Mouse (Mus musculus): ENCODE measurements around the gene S100a13. TPM values are rescaled to one million over a fixed set of nuclear protein-coding genes. Genes with fewer than 3 reads are reported as not detected.

Gene S100a13
- total and polyA plus RNA-seq, 2 experiments from 2014 or later, result 86.2 to 146 TPM

GRCm38 (mm10) chr3:90497597-90497996, 16.6 kb upstream of the S100a13 start:
- ATAC-seq (ENCODE audit: insufficient read depth, low read depth) (no peak), DNase-seq (ENCODE audit: low spot score) (no peak)
- Histone ChIP-seq H3K36me3 (replicated peaks; ENCODE audit: control insufficient read depth, insufficient read depth, low read length) (peaks cover 67% of the 10 kb centered on the region), H3K4me1 (ENCODE audit: control insufficient read depth, insufficient read depth) (no peaks in the 10 kb centered on the region), H3K4me3 (ENCODE audit: low read depth, low read length) (no peak overlapping the region), H3K4me2 (ENCODE audit: low read depth, low read length) (no peak overlapping the region), H3K27ac (ENCODE audit: low read depth) (no peak overlapping the region), H3K27me3 (ENCODE audit: control insufficient read depth, insufficient read depth, low read length) (no peaks in the 10 kb centered on the region), H3K9ac (replicated peaks; ENCODE audit: low read depth, low read length) (no peak overlapping the region), H3K9me3 (replicated peaks; ENCODE audit: control insufficient read depth, low read length) (no peaks in the 10 kb centered on the region)
- TF ChIP-seq EP300 (IDR thresholded peaks at IDR 0.05; ENCODE audit: low read depth) (no peak), CTCF (IDR thresholded peaks at IDR 0.05; ENCODE audit: low read depth) (no peak)

GRCm38 (mm10) chr3:90503444-90503843, 10.8 kb upstream of the S100a13 start:
- no peak for TF ChIP-seq EP300 (IDR thresholded peaks at IDR 0.05; ENCODE audit: low read depth)
- TF ChIP-seq CTCF (IDR thresholded peaks at IDR 0.05; ENCODE audit: low read depth), result no peak
- Histone ChIP-seq H3K9ac (replicated peaks; ENCODE audit: low read depth, low read length) (no peak overlapping the region), H3K27me3 (ENCODE audit: control insufficient read depth, insufficient read depth, low read length) (no peaks in the 10 kb centered on the region), H3K27ac (ENCODE audit: low read depth) (no peak overlapping the region), H3K4me2 (ENCODE audit: low read depth, low read length) (no peak overlapping the region), H3K4me1 (ENCODE audit: control insufficient read depth, insufficient read depth) (peaks cover 11% of the 10 kb centered on the region), H3K9me3 (replicated peaks; ENCODE audit: control insufficient read depth, low read length) (no peaks in the 10 kb centered on the region), H3K4me3 (ENCODE audit: low read depth, low read length) (no peak overlapping the region), H3K36me3 (replicated peaks; ENCODE audit: control insufficient read depth, insufficient read depth, low read length) (peaks cover 83% of the 10 kb centered on the region)
- ATAC-seq (ENCODE audit: insufficient read depth, low read depth), result no peak
- no peak for DNase-seq (ENCODE audit: low spot score)
- 84% methylated on average over 4 of the region's 4 CpGs for WGBS

- Histone ChIP-seq H3K4me1 (ENCODE audit: control insufficient read depth, insufficient read depth) (peaks cover 11% of the 10 kb centered on the region), H3K4me2 (ENCODE audit: low read depth, low read length) (no peak overlapping the region), H3K27ac (ENCODE audit: low read depth) (no peak overlapping the region), H3K9ac (replicated peaks; ENCODE audit: low read depth, low read length) (no peak overlapping the region), H3K9me3 (replicated peaks; ENCODE audit: control insufficient read depth, low read length) (no peaks in the 10 kb centered on the region), H3K27me3 (ENCODE audit: control insufficient read depth, insufficient read depth, low read length) (no peaks in the 10 kb centered on the region), H3K4me3 (ENCODE audit: low read depth, low read length) (no peak overlapping the region), H3K36me3 (replicated peaks; ENCODE audit: control insufficient read depth, insufficient read depth, low read length) (peaks cover 67% of the 10 kb centered on the region)
- TF ChIP-seq CTCF (IDR thresholded peaks at IDR 0.05; ENCODE audit: low read depth) (no peak), EP300 (IDR thresholded peaks at IDR 0.05; ENCODE audit: low read depth) (no peak)
- 88% methylated on average over 5 of the region's 5 CpGs for WGBS
- no peak for DNase-seq (ENCODE audit: low spot score)
- no peak for ATAC-seq (ENCODE audit: insufficient read depth, low read depth)
Measured at GRCm38 (mm10) chr3:90505216-90505615, 9.0 kb upstream of the S100a13 start.

- 50% methylated on average over 3 of the region's 3 CpGs for WGBS
- ATAC-seq (ENCODE audit: insufficient read depth, low read depth) (no peak), DNase-seq (ENCODE audit: low spot score) (no peak)
- Histone ChIP-seq H3K36me3 (replicated peaks; ENCODE audit: control insufficient read depth, insufficient read depth, low read length) (peaks cover 59% of the 10 kb centered on the region), H3K27ac (ENCODE audit: low read depth) (no peak overlapping the region), H3K27me3 (ENCODE audit: control insufficient read depth, insufficient read depth, low read length) (no peaks in the 10 kb centered on the region), H3K9me3 (replicated peaks; ENCODE audit: control insufficient read depth, low read length) (no peaks in the 10 kb centered on the region), H3K9ac (replicated peaks; ENCODE audit: low read depth, low read length) (no peak overlapping the region), H3K4me2 (ENCODE audit: low read depth, low read length) (no peak overlapping the region), H3K4me1 (ENCODE audit: control insufficient read depth, insufficient read depth) (peaks cover 11% of the 10 kb centered on the region), H3K4me3 (ENCODE audit: low read depth, low read length) (no peak overlapping the region)
- TF ChIP-seq CTCF (IDR thresholded peaks at IDR 0.05; ENCODE audit: low read depth) (no peak), EP300 (IDR thresholded peaks at IDR 0.05; ENCODE audit: low read depth) (no peak)
Measured at GRCm38 (mm10) chr3:90506362-90506761, 7.9 kb upstream of the S100a13 start.

- ATAC-seq (ENCODE audit: insufficient read depth, low read depth), result no peak
- peaks cover 39% of the 10 kb centered on the region for H3K36me3 ChIP-seq (replicated peaks; ENCODE audit: control insufficient read depth, insufficient read depth, low read length)
- H3K27ac ChIP-seq (ENCODE audit: low read depth), result peak overlapping the region; percentile 97
- no peak for DNase-seq (ENCODE audit: low spot score)
- WGBS, result 2% methylated on average over 20 of the region's 20 CpGs
- no peaks in the 10 kb centered on the region for H3K27me3 ChIP-seq (ENCODE audit: control insufficient read depth, insufficient read depth, low read length)
- peak overlapping the region; percentile 97 for H3K9ac ChIP-seq (replicated peaks; ENCODE audit: low read depth, low read length)
- H3K4me2 ChIP-seq (ENCODE audit: low read depth, low read length), result peak overlapping the region; percentile 73
- TF ChIP-seq CTCF (IDR thresholded peaks at IDR 0.05; ENCODE audit: low read depth), result no peak
- no peak for TF ChIP-seq EP300 (IDR thresholded peaks at IDR 0.05; ENCODE audit: low read depth)
- peaks cover 23% of the 10 kb centered on the region for H3K4me1 ChIP-seq (ENCODE audit: control insufficient read depth, insufficient read depth)
- no peaks in the 10 kb centered on the region for H3K9me3 ChIP-seq (replicated peaks; ENCODE audit: control insufficient read depth, low read length)
- peak overlapping the region; percentile 93 for H3K4me3 ChIP-seq (ENCODE audit: low read depth, low read length)
Measured at GRCm38 (mm10) chr3:90508287-90508949, 5.8 kb upstream of the S100a13 start.

Measured in heart, postnatal 0 days (tissue).